Comparison of ENCODE assay signal across 10 mouse cellular contexts in genomic region chr2:6545127-6545931, GRCm38 (mm10).
DNase-seq lines count a peak whose midpoint lies in the region; ATAC-seq and TF ChIP-seq lines count a peak whose summit lies in the region.
"Had no signal": no experiment of that assay in that cellular context is flagged by ENCODE, and none has a peak within 500 bp of the region (broad histone marks: within the 10 kb centered on the region; RNA-seq: fewer than 3 reads in every experiment).

No protein-coding gene starts in this region.

- ATAC-seq in midbrain, postnatal 0 days (ENCODE audit: low FRiP score) = no peak
- ATAC-seq in megakaryocyte, adult 5-6 weeks (ENCODE audit: poor library complexity, severe bottlenecking) = no peak
- ATAC-seq: Patski had no signal

- peak; percentile 28 for DNase-seq in gastrocnemius, adult 2 months
- no peak for DNase-seq in gastrocnemius, adult 8-10 months (ENCODE audit: low spot score in 2 of 2)
- peak; percentile 47 for DNase-seq in lung, postnatal 10 days
- DNase-seq in lung, adult 2 months = no peak
- DNase-seq in midbrain, postnatal 0 days (ENCODE audit: low spot score) = peak; percentile 40
- DNase-seq: spleen, adult 18-20 months had no signal

- 70% methylated on average over 10 of the region's 10 CpGs for WGBS in lung, adult 2 months
- 45% methylated on average over 10 of the region's 10 CpGs for WGBS in midbrain, postnatal 0 days

- no peaks in the 10 kb centered on the region for H3K27me3 ChIP-seq in midbrain, postnatal 0 days (ENCODE audit: insufficient read depth, low read length)
- H3K27me3 ChIP-seq: heart, embryonic 15.5 days; Patski had no signal

- intact Hi-C loops in gastrocnemius, adult 2 months (cut with DNase I) = loop anchor here (10.0 kb wide), 1 partner anchor 61 kb away; no protein-coding TSS in a partner anchor

- H3K4me2 ChIP-seq in midbrain, postnatal 0 days (ENCODE audit: low read depth, low read length, poor library complexity, severe bottlenecking) = no peak overlapping the region
- H3K4me2 ChIP-seq: heart, embryonic 15.5 days had no signal

- no peak for TF ChIP-seq POLR2A in lung, adult 2 months (IDR thresholded peaks at IDR 0.05; ENCODE audit: borderline replicate concordance, extremely low read depth, low read depth, low read length)

- peak overlapping the region; percentile 59 for H3K27ac ChIP-seq in gastrocnemius, adult 2 months
- H3K27ac ChIP-seq in brown adipose tissue, adult 24 weeks (replicated peaks; ENCODE audit: low read depth, low read length) = peak overlapping the region; percentile 90
- no peak overlapping the region for H3K27ac ChIP-seq in midbrain, postnatal 0 days (ENCODE audit: low read depth, low read length)
- H3K27ac ChIP-seq: heart, embryonic 15.5 days had no signal

- no peaks in the 10 kb centered on the region for H3K9me3 ChIP-seq in midbrain, postnatal 0 days (ENCODE audit: low read length)
- H3K9me3 ChIP-seq: heart, embryonic 15.5 days had no signal

- H3K4me1 ChIP-seq in lung, adult 2 months (ENCODE audit: control insufficient read depth, insufficient read depth, low read length) = 0 out of 2 replicates have a peak, but pooled peaks cover 2% of the 10 kb centered on the region
- peaks cover 17% of the 10 kb centered on the region for H3K4me1 ChIP-seq in brown adipose tissue, adult 24 weeks (ENCODE audit: control insufficient read depth, insufficient read depth, insufficient read length, low read length)
- peaks cover 3% of the 10 kb centered on the region; the same call in 1 of the 2 replicates for H3K4me1 ChIP-seq in midbrain, postnatal 0 days (ENCODE audit: insufficient read depth, low read length)

- no peak overlapping the region for H3K9ac ChIP-seq in midbrain, postnatal 0 days (replicated peaks; ENCODE audit: low read length, poor library complexity, severe bottlenecking)
- H3K9ac ChIP-seq: heart, embryonic 15.5 days had no signal

- TF ChIP-seq CTCF in gastrocnemius, adult 2 months (IDR thresholded peaks at IDR 0.05) = no peak
- TF ChIP-seq CTCF in lung, adult 2 months (IDR thresholded peaks at IDR 0.05; ENCODE audit: insufficient read depth, low read length) = no peak
- TF ChIP-seq CTCF in midbrain, postnatal 0 days (IDR thresholded peaks at IDR 0.05) = no peak

- H3K4me3 ChIP-seq in gastrocnemius, adult 2 months = no peak overlapping the region
- H3K4me3 ChIP-seq in lung, adult 2 months (replicated peaks; ENCODE audit: extremely low read depth, low read depth, low read length) = no peak overlapping the region
- H3K4me3 ChIP-seq in brown adipose tissue, adult 24 weeks (ENCODE audit: insufficient read depth, low read depth, low read length) = peak overlapping the region; percentile 17; the same call in 1 of the 2 replicates
- H3K4me3 ChIP-seq in midbrain, postnatal 0 days (ENCODE audit: low read depth, low read length) = no peak overlapping the region
- H3K4me3 ChIP-seq: heart, embryonic 15.5 days had no signal

- H3K36me3 ChIP-seq in midbrain, postnatal 0 days (ENCODE audit: insufficient read depth, low read length) = peaks cover 2% of the 10 kb centered on the region; the same call in 1 of the 2 replicates
- H3K36me3 ChIP-seq: heart, embryonic 15.5 days had no signal

Comparison
In these comparisons a context has a peak if more than half of its experiments do, and no peak if none do; other contexts are left out.
1. DNase-seq: peak in gastrocnemius, adult 2 months (single experiment), lung, postnatal 10 days (single experiment) and midbrain, postnatal 0 days (single experiment); none in gastrocnemius, adult 8-10 months (0 of 2) and lung, adult 2 months (single experiment).